Mouse (Mus musculus) heart, adult 10 weeks (tissue): ENCODE data around the gene Msmo1. TPM values are rescaled to one million over a fixed set of nuclear protein-coding genes. Genes with fewer than 3 reads are reported as not detected.

Experiments
- polyA plus RNA-seq: library from polyadenylated mRNA; stranded (reverse); fragments of 350-450 nt; fragmentation: Illumina TruSeq; extraction: RNeasy Lipid Tissue Mini Kit (QIAGEN cat#74804); gene quantifications from one replicate; pipeline ENCODE4 v1.2.3, GENCODE M21; 2014; ENCODE audit warnings: low read depth, low replicate concordance

Msmo1 gene
- 10.0 TPM for polyA plus RNA-seq

DNA sequence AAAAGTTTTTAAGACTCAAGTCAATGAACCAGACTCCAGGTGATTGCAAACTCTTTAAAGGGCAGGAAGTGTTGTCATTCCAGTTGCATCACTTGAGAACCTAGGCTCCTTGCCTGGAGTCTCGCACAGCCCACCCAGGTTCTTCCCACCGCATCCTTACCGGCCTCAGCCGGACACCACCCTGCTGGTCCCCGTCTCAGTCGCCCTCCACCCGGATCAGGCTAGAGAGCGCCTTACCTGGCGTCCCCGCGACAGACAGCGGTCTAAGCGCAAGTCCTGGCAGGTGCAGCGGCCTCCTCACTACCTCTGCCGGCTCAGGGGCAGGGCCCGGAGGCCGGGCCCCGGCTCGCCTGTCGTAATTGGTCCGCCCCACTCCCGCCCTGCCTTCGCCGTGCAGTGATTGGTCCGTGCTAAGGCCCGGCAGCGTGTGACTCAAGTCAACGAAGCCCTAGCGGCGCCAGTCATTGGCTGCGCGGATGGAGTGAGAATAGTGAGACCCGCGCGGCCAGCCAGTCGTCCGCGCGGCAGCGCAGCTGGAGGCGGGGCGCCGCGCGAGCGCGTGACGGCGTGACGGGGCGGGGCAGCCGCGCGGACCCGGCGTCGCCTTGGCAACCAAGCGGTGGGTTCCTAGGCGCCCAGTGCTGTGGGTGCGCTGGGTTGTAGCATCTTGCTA is at the start of gene Msmo1:
Gene Msmo1 (minus strand): TSS at position 522 of the 673 bp plus-strand sequence.

DNA sequence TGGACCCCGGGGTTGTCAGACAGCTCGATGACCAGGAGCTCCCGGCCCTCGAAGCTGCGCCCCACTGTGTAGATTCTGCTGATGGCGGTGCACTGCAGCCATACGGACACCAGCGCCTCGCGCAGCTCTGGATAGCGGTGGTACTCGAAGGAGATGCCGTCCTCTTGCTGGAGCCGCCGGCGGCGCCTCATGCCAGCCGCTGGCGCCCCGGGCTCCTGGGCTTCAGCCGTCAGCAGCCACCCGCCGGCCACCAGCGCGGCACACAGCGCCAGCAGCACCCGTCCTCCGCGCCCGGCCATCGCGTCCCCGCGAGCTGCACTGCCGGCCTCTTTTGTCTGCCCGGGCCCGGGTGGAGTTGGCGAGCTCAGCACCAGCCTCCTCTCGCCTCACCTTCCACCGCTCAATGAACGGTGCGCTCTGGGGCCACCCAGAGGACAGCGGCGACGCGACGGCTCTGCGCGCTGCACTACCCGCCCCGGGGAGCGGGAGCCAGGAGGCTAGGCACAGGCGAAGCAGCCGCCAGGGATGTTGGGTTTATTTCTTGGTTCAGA is 40.9 kb downstream of the Msmo1 start, which contains the start of gene Cpe:
Gene Cpe (minus strand): TSS at position 404 of the 551 bp plus-strand sequence.

Other genes starting within 250 kb of the Msmo1 start
- 279 TPM for gene Cpe, start 40.7 kb downstream of the Msmo1 start, polyA plus RNA-seq
- gene Klhl2, start 116.2 kb upstream of the Msmo1 start, polyA plus RNA-seq: 9.7 TPM
- 25.9 TPM for gene Tmem192, start 213.4 kb upstream of the Msmo1 start, polyA plus RNA-seq